Mouse (Mus musculus) MEL (cell line): ENCODE measurements around the gene Btd. TPM values are rescaled to one million over a fixed set of nuclear protein-coding genes. Genes with fewer than 3 reads are reported as not detected.

Source experiments
- DNase-seq: peaks from one replicate; pipeline ENCODE4 v3.0.0; 2011; ENCODE audit warnings: low read depth, low spot score
- H3K27ac ChIP-seq: 2 replicates; pipeline ENCODE4 v1.5.1; 2012; ENCODE audit warnings: low read depth, mild to moderate bottlenecking, control low read depth, low read length, moderate library complexity; ENCODE audit not compliant: control insufficient read depth
- H3K27me3 ChIP-seq, 2 experiments: fragments of 150-350 bp in 1 of 2; sonication (generic) in 1 of 2; 2 replicates each; pipeline ENCODE4 v1.6.1; 2012; ENCODE audit warnings: low read length in 2 of 2, mild to moderate bottlenecking in 2 of 2, improper control_type of control experiment in 1 of 2, moderate library complexity in 1 of 2; ENCODE audit not compliant: insufficient read depth in 2 of 2, control insufficient read depth in 1 of 2
- H3K36me3 ChIP-seq, 2 experiments: 2 replicates each; pipeline ENCODE4 v1.6.1; 2012 to 2014; ENCODE audit warnings: low read length in 2 of 2, improper control_type of control experiment in 1 of 2, inconsistent platforms in 1 of 2, mild to moderate bottlenecking in 1 of 2; ENCODE audit not compliant: insufficient read depth in 2 of 2, control insufficient read depth in 1 of 2
- H3K4me1 ChIP-seq, 2 experiments: fragments of 150-350 bp in 1 of 2; sonication (generic) in 1 of 2; 2 replicates each; pipeline ENCODE4 v1.6.1; 2012; ENCODE audit warnings: low read length in 2 of 2, improper control_type of control experiment in 1 of 2, mild to moderate bottlenecking in 1 of 2; ENCODE audit not compliant: insufficient read depth in 2 of 2, control insufficient read depth in 1 of 2
- H3K4me3 ChIP-seq, 2 experiments: fragments of 150-350 bp in 1 of 2; sonication (generic) in 1 of 2; 2 replicates each; pipeline ENCODE4 v1.5.1; 2012; ENCODE audit warnings: low read depth in 2 of 2, low read length in 2 of 2, mild to moderate bottlenecking in 2 of 2, moderate library complexity in 2 of 2, control low read depth in 1 of 2, improper control_type of control experiment in 1 of 2; ENCODE audit not compliant: control insufficient read depth in 1 of 2, insufficient read depth in 1 of 2
- H3K79me2 ChIP-seq: 2 replicates; pipeline ENCODE4 v1.6.1; 2012; ENCODE audit warnings: mild to moderate bottlenecking, low read length, moderate library complexity; ENCODE audit not compliant: control insufficient read depth, poor library complexity, insufficient read depth
- H3K9ac ChIP-seq: 2 replicates; pipeline ENCODE4 v1.6.1; 2012; ENCODE audit warnings: low read depth, mild to moderate bottlenecking, control low read depth, low read length, moderate library complexity; ENCODE audit not compliant: control insufficient read depth, poor library complexity, severe bottlenecking
- H3K9me3 ChIP-seq: fragments of 150-350 bp; sonication (generic); replicated peaks from 2 replicates; pipeline ENCODE4 v1.6.1; 2012; ENCODE audit warnings: mild to moderate bottlenecking, low read length, improper control_type of control experiment, moderate library complexity; ENCODE audit not compliant: insufficient read depth
- BHLHE40 ChIP-seq: IDR thresholded peaks from 2 replicates; pipeline ENCODE4 v1.6.1; 2012; ENCODE audit warnings: low read depth, mild to moderate bottlenecking, inconsistent platforms, low read length, improper control_type of control experiment, borderline replicate concordance
- CHD1 ChIP-seq: IDR thresholded peaks from 2 replicates; pipeline ENCODE4 v1.6.1; 2012; ENCODE audit warnings: low read depth, mild to moderate bottlenecking, inconsistent platforms, low read length, improper control_type of control experiment
- CHD2 ChIP-seq: IDR thresholded peaks from 2 replicates; pipeline ENCODE4 v1.6.1; 2011; ENCODE audit warnings: low read length, improper control_type of control experiment
- CTCF ChIP-seq, 3 experiments: IDR thresholded peaks in 2 of 3; conservative IDR thresholded peaks in 1 of 3; 2 replicates each; pipeline ENCODE4 v1.5.1; 2011 to 2012; ENCODE audit warnings: low read length in 3 of 3, low read depth in 2 of 3, mild to moderate bottlenecking in 2 of 3, improper control_type of control experiment in 1 of 3, inconsistent platforms in 1 of 3, mixed read lengths in 1 of 3, moderate library complexity in 1 of 3; ENCODE audit not compliant: control insufficient read depth in 1 of 3, insufficient read depth in 1 of 3, poor library complexity in 1 of 3, severe bottlenecking in 1 of 3
- E2F4 ChIP-seq: IDR thresholded peaks from 2 replicates; pipeline ENCODE4 v1.6.1; 2011; ENCODE audit warnings: low read depth, low read length, improper control_type of control experiment, borderline replicate concordance
- ETS1 ChIP-seq: IDR thresholded peaks from 2 replicates; pipeline ENCODE4 v1.6.1; 2012; ENCODE audit warnings: low read depth, mild to moderate bottlenecking, inconsistent platforms, low read length, improper control_type of control experiment, moderate library complexity
- GABPA ChIP-seq: IDR thresholded peaks from 2 replicates; pipeline ENCODE4 v1.6.1; 2012; ENCODE audit warnings: low read depth, mild to moderate bottlenecking, inconsistent platforms, low read length, improper control_type of control experiment, moderate library complexity
- GATA1 ChIP-seq: IDR thresholded peaks from 2 replicates; pipeline ENCODE4 v1.6.1; 2011; ENCODE audit warnings: low read depth, low read length, improper control_type of control experiment
- HCFC1 ChIP-seq: IDR thresholded peaks from 2 replicates; pipeline ENCODE4 v1.6.1; 2012; ENCODE audit warnings: low read depth, mild to moderate bottlenecking, inconsistent platforms, low read length, improper control_type of control experiment, moderate library complexity
- JUND ChIP-seq: IDR thresholded peaks from 2 replicates; pipeline ENCODE4 v1.6.1; 2011; ENCODE audit warnings: low read depth, mild to moderate bottlenecking, improper control_type of control experiment, low read length
- MEF2A ChIP-seq: IDR thresholded peaks from 2 replicates; pipeline ENCODE4 v1.6.1; 2014; ENCODE audit warnings: low read depth, mild to moderate bottlenecking, inconsistent platforms, low read length, improper control_type of control experiment; ENCODE audit not compliant: poor library complexity, insufficient replicate concordance, severe bottlenecking; ENCODE audit errors: extremely low read depth
- MYB ChIP-seq: IDR thresholded peaks from 2 replicates; pipeline ENCODE4 v1.6.1; 2011; ENCODE audit warnings: mild to moderate bottlenecking, low read depth, low read length, improper control_type of control experiment
- MYC ChIP-seq: IDR thresholded peaks from 2 replicates; pipeline ENCODE4 v1.6.1; 2011; ENCODE audit warnings: low read depth, mild to moderate bottlenecking, low read length, improper control_type of control experiment, moderate library complexity
- NELFE ChIP-seq: IDR thresholded peaks from 2 replicates; pipeline ENCODE4 v1.6.1; 2011; ENCODE audit warnings: low read depth, low read length, improper control_type of control experiment
- NRF1 ChIP-seq: IDR thresholded peaks from 2 replicates; pipeline ENCODE4 v1.6.1; 2014; ENCODE audit warnings: low read depth, mild to moderate bottlenecking, inconsistent platforms, low read length, improper control_type of control experiment, moderate library complexity; ENCODE audit not compliant: poor library complexity, insufficient read depth, severe bottlenecking
- POLR2A ChIP-seq, 2 experiments: IDR thresholded peaks; 2 replicates each; pipeline ENCODE4 v1.6.1; 2011 to 2012; ENCODE audit warnings: low read length in 2 of 2, mild to moderate bottlenecking in 2 of 2, control low read depth in 1 of 2, improper control_type of control experiment in 1 of 2, low read depth in 1 of 2, moderate library complexity in 1 of 2; ENCODE audit not compliant: control insufficient read depth in 1 of 2, insufficient read depth in 1 of 2, poor library complexity in 1 of 2
- POLR2AphosphoS2 ChIP-seq: IDR thresholded peaks from 2 replicates; pipeline ENCODE4 v1.6.1; 2011; ENCODE audit warnings: low read length, improper control_type of control experiment
- POLR2AphosphoS5 ChIP-seq: IDR thresholded peaks from 2 replicates; pipeline ENCODE4 v1.6.1; 2012; ENCODE audit warnings: low read depth, borderline replicate concordance, mild to moderate bottlenecking, inconsistent platforms, low read length, moderate library complexity, mixed read lengths
- RAD21 ChIP-seq: IDR thresholded peaks from 2 replicates; pipeline ENCODE4 v1.6.1; 2011; ENCODE audit warnings: mild to moderate bottlenecking, low read depth, low read length, improper control_type of control experiment
- TAL1 ChIP-seq: IDR thresholded peaks from 2 replicates; pipeline ENCODE4 v1.6.1; 2012; ENCODE audit warnings: mild to moderate bottlenecking, inconsistent platforms, low read length, moderate library complexity, mixed read lengths
- TBP ChIP-seq: IDR thresholded peaks from 2 replicates; pipeline ENCODE4 v1.8.0; 2011; ENCODE audit warnings: low read depth, low read length, improper control_type of control experiment
- TCF12 ChIP-seq: IDR thresholded peaks from 2 replicates; pipeline ENCODE4 v1.6.1; 2014; ENCODE audit warnings: low read depth, mild to moderate bottlenecking, inconsistent platforms, low read length, improper control_type of control experiment, moderate library complexity
- USF1 ChIP-seq: IDR thresholded peaks from 2 replicates; pipeline ENCODE4 v1.6.1; 2014; ENCODE audit warnings: low read depth, mild to moderate bottlenecking, inconsistent platforms, low read length, improper control_type of control experiment, moderate library complexity
- USF2 ChIP-seq, 2 experiments: IDR thresholded peaks; 2 replicates each; pipeline ENCODE4 v1.6.1; 2011 to 2012; ENCODE audit warnings: improper control_type of control experiment in 2 of 2, low read length in 2 of 2, borderline replicate concordance in 1 of 2, inconsistent platforms in 1 of 2, low read depth in 1 of 2, mild to moderate bottlenecking in 1 of 2; ENCODE audit not compliant: insufficient read depth in 1 of 2
- ZMIZ1 ChIP-seq: IDR thresholded peaks from 2 replicates; pipeline ENCODE4 v1.6.1; 2012; ENCODE audit warnings: low read depth, mild to moderate bottlenecking, inconsistent platforms, low read length, improper control_type of control experiment, moderate library complexity
- ZNF384 ChIP-seq: IDR thresholded peaks from 2 replicates; pipeline ENCODE4 v1.6.1; 2012; ENCODE audit warnings: low read depth, mild to moderate bottlenecking, inconsistent platforms, low read length, improper control_type of control experiment
- polyA plus RNA-seq, 2 experiments: library from polyadenylated mRNA; stranded (reverse) in 1 of 2; unstranded in 1 of 2; fragments of >175 nt in 1 of 2; fragments of >200 nt in 1 of 2; gene quantifications; 2 replicates each; pipeline versions ENCODE4 v1.2.1 to v1.2.4; 2012; ENCODE audit warnings: low replicate concordance in 2 of 2, low read depth in 1 of 2; ENCODE audit not compliant: insufficient read length in 2 of 2, insufficient read depth in 1 of 2, missing spikeins in 1 of 2
- total RNA-seq: library from RNA; depleted of rRNA; stranded (reverse); fragments of 300-350 nt; gene quantifications from 2 replicates; pipeline ENCODE4 v1.2.3, GENCODE M21; 2012

The Btd gene
- total and polyA plus RNA-seq, 3 experiments = 7.2 to 12.9 TPM; not detected in 1

DNA sequence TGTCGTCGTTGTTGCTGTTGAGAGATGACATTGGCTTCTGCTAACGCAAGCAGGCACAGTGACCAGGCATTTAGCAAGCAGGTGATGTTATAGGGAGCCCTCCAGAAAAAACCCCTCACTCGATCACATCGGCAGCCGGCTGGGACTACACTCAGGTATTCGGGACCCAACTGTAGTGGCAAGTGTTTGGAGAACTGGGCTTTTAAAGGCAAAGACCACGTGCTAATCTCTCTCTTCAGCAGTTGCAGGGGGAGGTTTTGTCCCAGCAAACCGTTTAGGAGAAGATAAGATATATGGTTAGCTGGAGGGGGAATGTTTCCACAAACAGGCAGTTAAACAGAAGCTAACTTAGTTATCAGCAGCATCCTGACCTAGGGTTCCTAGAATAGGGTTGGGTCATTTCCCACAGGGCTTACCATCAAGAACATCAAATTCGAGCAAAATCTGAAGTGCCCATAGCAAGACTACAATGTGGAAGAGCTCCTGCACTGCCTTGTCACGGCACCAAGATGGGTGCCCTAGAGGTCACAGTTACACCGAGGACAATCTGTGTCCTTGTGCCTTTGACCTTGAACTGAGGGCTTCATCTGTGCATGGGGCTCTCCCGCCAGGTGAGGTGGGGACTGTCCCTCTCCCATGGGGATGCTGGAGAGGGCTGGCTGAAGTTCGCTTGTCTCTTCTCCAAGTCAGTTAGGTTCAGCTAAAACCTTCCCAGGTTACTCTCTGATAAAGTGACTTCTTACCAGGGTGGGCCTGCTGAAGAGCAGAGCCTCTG lies 12.5 kb downstream of the Btd start (continued):
- TF ChIP-seq POLR2A (IDR thresholded peaks at IDR 0.05; ENCODE audit: control insufficient read depth in 1 of 2, insufficient read depth in 1 of 2, low read depth in 1 of 2, low read length in 2 of 2, poor library complexity in 1 of 2) (peak in 1 of 2 experiments; percentile 96; a peak in 2 of 4 replicates), GABPA (no peak), CHD2 (peak; percentile 37; the same call in 1 of the 2 replicates), RAD21 (no peak), BHLHE40 (peak; percentile 84), ETS1 (peak; percentile 96), NRF1 (no peak), JUND (peak; percentile 91), GATA1 (peak; percentile 97), CTCF (IDR thresholded peaks at IDR 0.05 in 2 of 3, conservative IDR thresholded peaks at IDR 0.05 in 1 of 3; ENCODE audit: control insufficient read depth in 1 of 3, insufficient read depth in 1 of 3, low read depth in 2 of 3, low read length in 3 of 3, poor library complexity in 1 of 3, severe bottlenecking in 1 of 3) (no peak), TAL1 (peak; percentile 92), CHD1 (no peak), HCFC1 (peak; percentile 60)
- TF ChIP-seq, all 39 proteins: peak for 26

DNA sequence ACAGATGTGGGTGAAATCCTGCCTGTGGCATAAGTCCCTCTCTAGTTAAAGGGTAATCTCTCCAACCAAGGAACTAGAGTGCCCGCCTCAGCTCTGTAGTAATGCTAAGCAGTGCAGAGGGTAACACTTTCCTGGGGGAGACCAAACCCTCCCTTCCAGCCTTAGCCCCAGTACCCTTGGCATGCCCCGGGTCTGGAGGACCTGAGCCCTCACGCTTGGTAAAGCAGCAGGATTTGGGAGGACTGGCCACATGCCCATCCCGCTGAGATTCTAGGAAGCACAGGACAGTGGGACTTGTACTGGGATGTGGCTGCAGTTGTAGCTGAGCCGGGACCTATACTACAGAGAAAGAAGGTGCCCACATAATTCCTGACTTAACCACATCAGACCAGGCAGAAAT lies 14.0 kb downstream of the Btd start:
- no peak overlapping the region for H3K4me3 ChIP-seq
- H3K27ac ChIP-seq = peak overlapping the region; percentile 91; the same call in 1 of the 2 replicates
- H3K36me3 ChIP-seq = peaks cover 0 to 34% of the 10 kb centered on the region in 2 experiments; a peak in 2 of 4 replicates
- H3K9me3 ChIP-seq = no peaks in the 10 kb centered on the region
- H3K79me2 ChIP-seq = peaks cover 7% of the 10 kb centered on the region
- TF ChIP-seq HCFC1 (no peak), TCF12 (no peak), CHD1 (no peak)
- TF ChIP-seq, all 39 proteins: peak for 0
- H3K27me3 ChIP-seq = no peaks in the 10 kb centered on the region
- no peak for DNase-seq
- H3K9ac ChIP-seq = no peak overlapping the region
- peaks cover 13 to 39% of the 10 kb centered on the region in 2 experiments for H3K4me1 ChIP-seq

DNA sequence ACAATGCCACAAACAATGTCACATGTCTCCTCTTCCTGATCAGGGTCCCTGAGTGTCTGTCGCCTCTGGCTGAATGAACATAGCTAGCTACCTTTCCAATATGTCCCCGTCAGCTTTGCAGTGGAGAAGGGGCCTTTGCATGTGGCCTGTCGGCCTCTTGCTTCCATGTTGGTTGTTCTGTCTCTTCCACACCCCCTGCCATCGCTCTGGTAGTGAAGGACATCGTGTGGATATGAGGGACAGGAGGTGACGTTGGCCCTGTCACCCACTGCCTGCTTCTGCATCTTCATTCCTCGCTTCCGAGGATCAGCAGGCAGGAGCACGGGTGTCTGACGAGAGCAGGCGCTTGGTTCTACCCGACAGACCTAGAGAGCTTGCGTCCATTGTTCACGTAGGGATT lies 14.6 kb downstream of the Btd start:
- Histone ChIP-seq H3K4me3 (no peak overlapping the region), H3K4me1 (peaks cover 13 to 41% of the 10 kb centered on the region in 2 experiments), H3K27ac (no peak overlapping the region), H3K27me3 (no peaks in the 10 kb centered on the region), H3K9me3 (no peaks in the 10 kb centered on the region), H3K9ac (no peak overlapping the region), H3K36me3 (peaks cover 0 to 34% of the 10 kb centered on the region in 2 experiments; a peak in 2 of 4 replicates), H3K79me2 (peaks cover 7% of the 10 kb centered on the region)
- DNase-seq = no peak
- TF ChIP-seq RAD21 (no peak), USF2 (IDR thresholded peaks at IDR 0.05; ENCODE audit: borderline replicate concordance in 1 of 2, insufficient read depth in 1 of 2, low read depth in 1 of 2, low read length in 2 of 2) (no peak), POLR2AphosphoS5 (no peak), MYB (no peak), MEF2A (no peak), NELFE (no peak), CTCF (IDR thresholded peaks at IDR 0.05 in 2 of 3, conservative IDR thresholded peaks at IDR 0.05 in 1 of 3; ENCODE audit: control insufficient read depth in 1 of 3, insufficient read depth in 1 of 3, low read depth in 2 of 3, low read length in 3 of 3, poor library complexity in 1 of 3, severe bottlenecking in 1 of 3) (no peak), ZNF384 (no peak), E2F4 (no peak), TAL1 (no peak), POLR2AphosphoS2 (no peak), USF1 (no peak), GATA1 (no peak), MYC (no peak), ZMIZ1 (no peak), TBP (no peak)
